Mouse (Mus musculus): ENCODE measurements around the gene Crip2.

The Crip2 gene

DNA sequence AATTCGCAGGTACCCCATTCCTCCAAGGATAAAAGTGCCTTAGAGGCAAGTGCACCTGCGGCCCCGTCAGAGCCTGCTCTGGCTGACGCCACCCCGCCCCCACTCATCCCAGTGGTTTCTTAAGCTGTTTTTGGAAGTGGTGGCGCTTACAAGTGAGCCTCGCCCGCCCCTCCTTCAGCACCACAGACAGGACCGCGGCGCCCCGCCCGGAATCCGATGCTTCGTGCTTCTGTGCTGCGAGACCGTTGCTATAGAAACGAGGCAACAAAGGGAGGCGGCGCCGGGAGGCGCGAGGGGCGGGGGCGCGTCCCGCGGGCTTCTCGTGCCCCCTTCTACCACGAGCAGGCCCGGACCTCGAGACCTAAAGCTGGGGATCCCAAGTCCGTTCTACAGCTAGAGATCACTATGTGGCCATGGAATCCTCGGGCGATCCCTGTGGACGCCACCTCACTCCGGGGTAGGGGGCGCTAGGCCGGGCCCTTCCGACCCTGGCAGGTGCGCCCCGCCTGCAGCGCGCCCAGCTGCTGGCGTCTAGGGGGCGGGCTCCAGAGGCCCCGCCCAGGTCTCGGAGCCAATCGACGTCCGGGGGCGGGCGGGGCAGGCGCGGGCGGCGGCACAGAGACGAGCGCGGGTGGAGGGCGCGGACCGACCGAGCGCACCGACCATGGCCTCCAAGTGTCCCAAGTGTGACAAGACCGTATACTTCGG lies at the start of gene Crip2:
Crip2 (plus strand) TSS at position 329 of the 708 bp plus-strand sequence.
- DNase-seq (ENCODE audit: low spot score in 2 of 2): peak in 1 of 2 experiments; percentile 79

- no peak for DNase-seq (ENCODE audit: low spot score in 2 of 2)
These were observed 43.0 kb upstream of the Crip2 start for GRCm38 (mm10) chr12:113097040-113097439.

GRCm38 (mm10) chr12:113097749-113098281 lies 42.2 kb upstream of the Crip2 start, which contains the start of gene Mta1:
TSS of gene Mta1 (plus strand) at chr12:113098278.
- DNase-seq (ENCODE audit: low spot score in 2 of 2): peak in 1 of 2 experiments; percentile 55

DNA sequence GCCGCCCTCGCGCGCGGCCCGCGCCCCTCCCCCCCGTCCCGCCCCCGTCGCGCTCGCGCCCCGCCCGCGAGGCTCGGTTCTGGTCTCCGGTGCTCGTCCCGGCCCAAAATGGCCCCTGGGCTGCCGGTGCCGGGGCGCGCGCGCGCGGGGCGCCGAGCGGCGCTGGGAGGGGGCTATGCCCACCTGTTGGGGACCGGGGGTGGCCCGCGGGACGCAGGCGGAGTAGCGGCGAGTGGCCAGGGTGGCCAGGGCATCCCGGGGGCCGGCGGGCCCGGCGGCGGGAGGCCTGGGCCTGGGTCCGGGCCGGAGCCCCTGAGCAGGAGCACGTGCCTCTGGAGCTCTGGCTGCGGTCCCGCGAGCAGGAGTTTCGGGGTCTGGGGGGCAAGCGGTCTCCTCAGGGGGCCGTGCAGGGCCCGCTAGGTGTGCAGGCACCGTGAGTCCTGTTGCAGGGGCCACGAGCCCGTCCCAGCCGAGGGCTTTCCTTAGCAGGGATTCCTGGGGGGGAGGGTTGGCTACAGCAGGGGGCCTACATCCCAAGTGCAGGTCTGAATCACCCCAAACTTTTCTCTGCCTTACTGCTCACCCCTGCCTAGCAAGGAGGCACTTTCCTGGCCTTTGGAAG lies 41.4 kb upstream of the Crip2 start:
- peak in 1 of 2 experiments; percentile 39 for DNase-seq (ENCODE audit: low spot score in 2 of 2)

- DNase-seq (ENCODE audit: low spot score in 2 of 2): no peak
These were observed 40.4 kb upstream of the Crip2 start for GRCm38 (mm10) chr12:113099470-113100237.

DNA sequence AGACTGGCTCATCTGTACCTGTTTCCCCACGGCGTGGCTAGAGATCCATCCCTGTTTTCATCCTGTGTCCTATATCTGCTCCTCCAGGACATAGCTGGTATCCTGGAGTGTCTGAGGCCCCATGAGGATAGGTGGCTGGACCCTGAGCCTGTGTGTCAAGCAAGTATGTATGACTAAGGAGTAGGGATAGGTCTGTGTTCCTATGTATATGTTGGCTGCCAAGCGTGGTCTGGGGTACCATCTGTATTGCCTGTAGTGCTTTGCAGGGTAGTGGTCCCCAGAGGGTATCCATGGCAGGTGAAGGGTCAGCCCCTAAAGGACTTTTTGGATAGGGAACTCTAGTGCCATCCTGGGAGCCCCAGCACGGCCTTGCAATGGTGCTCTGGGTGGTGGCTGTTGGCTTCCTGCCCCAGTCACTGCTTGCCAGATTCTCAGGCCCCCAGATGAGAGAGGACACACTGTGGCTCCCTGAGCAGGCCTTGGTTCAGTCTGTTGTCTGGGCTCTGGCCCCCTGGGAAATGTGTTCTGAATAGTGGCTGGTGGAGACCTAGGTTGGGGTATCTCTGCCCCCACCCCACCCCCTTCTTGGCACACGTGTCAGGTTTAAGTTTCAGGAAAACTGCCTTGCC lies 39.5 kb upstream of the Crip2 start:
- peak in 1 of 2 experiments; percentile 40 for DNase-seq (ENCODE audit: low spot score in 2 of 2)

DNA sequence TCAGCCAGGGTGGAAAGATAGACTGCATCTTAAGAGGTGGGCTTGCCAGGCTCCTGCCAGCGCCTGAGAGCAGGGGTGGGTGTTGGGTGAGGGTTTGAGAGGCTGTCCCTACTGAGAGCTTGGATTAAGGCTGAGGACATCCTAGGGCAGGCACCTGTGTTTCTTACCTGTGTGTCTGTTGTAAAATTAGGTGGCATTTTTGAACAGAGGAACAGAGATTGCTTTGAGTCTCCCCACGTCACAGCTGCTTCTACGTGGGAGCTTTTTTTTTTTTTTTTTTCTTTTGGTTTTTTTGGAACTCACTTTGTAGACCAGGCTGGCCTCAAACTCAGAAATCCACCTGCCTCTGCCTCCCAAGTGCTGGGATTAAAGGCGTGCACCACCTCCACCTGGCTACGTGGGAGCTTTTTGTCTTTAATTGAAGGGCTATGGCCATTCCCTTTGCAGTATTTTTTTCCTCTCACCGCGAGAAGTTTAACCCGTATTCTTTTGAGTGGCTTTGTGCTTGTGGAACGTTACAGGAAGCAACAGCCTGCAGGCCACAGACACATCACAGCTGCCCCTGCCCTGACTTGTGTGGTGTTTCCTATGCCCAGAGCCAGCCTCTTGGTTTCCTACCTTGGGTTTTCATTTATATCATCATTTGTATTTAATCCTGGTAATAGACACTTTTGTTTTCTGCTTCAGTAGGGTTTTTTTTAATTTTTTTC lies 38.6 kb upstream of the Crip2 start:
- DNase-seq (ENCODE audit: low spot score in 2 of 2): no peak

DNA sequence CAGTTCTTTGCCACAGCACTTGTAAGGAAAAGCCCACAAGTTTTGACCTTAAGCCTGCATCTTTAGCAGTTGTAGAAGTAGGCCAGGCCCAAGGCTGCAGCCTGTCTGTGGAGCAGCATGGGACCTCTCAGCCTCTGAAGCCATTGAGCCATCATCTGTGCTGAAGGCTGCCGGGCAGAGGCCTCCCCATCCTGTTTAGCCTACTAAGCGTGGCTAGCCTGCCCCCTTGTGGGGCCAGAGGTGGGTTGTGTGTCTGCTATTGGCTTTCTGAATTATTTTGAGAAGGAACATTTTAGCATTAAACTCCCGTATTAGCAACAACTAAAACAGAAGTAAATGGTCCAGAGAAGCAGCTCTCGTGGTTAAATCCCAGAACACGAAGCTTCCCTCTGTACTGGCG lies 37.6 kb upstream of the Crip2 start:
- DNase-seq (ENCODE audit: low spot score in 2 of 2): peak in 1 of 2 experiments; percentile 61

DNA sequence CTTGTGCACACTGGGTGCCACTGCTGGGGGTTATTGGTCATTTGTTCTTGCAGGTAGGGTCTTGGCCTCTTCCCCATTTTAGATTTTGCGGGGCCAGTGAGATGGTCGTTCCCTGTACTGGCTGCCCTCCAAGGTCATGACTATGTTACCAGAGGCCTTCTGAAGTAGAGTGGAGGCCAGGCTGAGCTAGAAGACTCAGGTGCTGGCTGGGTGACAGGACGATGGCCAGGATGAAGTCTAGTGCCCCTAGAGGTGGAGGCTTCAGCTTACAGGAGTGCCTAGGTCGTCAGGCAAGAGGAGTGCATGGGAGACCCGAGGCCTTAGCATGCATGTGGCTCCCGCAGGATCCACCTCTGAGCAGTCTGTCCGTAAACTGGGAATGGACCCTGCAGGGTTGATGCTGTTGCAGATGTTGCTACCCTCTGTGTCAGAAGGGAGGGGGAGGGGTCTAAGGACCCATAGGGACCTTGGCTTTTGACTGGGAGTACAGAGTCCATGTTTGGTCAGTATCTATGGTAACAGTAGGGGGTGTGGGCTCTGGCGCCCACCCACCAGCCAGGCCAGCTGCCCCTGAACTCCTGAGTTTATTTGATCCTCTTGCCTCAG lies 36.1 kb upstream of the Crip2 start:
- DNase-seq (ENCODE audit: low spot score in 2 of 2): no peak

DNA sequence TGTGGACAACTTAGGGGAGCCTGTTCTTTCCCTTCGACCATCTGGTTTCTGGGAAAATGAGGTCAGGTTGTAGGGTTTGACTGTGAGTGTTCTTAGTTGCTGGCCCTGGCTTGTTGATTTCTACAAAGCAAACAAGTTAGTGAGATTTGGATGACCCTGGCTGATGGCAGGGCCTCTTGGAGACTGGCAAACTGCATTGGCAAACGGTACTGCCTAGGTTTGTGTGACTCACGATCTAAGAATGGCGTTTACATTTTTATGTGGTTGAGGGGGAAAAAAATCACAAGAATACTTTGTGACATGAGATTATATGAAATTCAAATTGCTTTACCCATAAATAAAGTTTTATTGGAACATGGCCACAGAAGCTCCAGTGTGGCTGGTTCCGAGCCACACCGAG lies 33.6 kb upstream of the Crip2 start:
- DNase-seq (ENCODE audit: low spot score in 2 of 2): no peak

GRCm38 (mm10) chr12:113107431-113108124 lies 32.5 kb upstream of the Crip2 start:
- no peak for DNase-seq (ENCODE audit: low spot score in 2 of 2)

DNA sequence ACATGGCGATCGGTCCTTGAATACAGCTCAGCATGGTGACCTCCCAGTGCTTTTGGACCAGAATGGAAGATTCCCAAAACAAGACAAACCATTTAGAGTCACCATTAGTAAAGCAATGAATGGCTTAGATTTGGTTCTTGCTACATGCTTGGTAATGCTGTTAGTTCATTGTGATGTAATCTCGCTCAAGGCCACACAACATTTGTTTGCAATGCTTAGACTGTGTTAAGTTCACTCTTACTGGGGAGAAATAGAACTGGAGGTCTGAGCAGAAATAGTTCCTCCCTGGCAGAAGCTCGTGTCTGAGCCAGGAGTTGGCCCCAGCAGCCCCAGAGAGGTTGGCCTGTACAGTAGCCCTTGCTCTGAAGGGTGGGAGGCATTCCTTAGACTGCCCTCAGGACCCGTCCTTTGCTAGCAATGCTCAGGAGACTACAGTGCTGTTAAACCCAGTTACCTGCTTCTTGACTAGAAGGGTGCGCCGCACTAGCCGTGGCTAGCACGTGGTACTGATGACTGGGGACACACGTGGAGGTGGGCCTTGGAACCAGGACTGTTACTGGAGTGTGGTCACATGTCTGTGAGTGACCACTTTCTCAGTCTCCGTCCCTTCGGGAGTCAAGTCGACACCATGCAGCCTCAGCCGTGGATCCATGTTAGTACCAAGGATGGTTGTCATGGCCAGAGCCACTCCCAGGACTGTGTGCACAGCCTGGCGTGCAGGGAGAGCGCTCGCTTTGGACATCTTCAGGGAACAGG lies 31.3 kb upstream of the Crip2 start:
- DNase-seq (ENCODE audit: low spot score in 2 of 2): no peak

DNA sequence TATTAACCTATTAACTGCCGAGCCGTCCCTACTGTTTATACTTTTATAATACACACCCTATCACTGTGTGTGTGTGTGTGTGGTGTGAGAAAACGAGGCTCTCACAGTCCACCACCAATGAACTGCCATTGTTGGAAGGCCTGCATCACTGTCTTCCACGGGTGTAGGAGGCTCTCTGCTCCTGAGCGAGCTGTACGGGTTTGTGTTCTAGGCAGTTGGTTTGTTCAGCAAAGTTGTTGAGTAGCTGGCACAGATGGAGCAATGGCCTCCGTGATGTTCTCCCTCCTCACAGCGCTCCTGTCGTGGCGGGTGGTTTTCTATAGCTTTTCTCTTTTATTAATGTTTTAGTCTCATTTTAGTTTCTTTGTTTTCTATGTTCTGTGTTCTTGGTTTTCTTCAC lies 30.2 kb upstream of the Crip2 start:
- no peak for DNase-seq (ENCODE audit: low spot score in 2 of 2)

GRCm38 (mm10) chr12:113114141-113114540 lies 25.9 kb upstream of the Crip2 start:
- DNase-seq (ENCODE audit: low spot score in 2 of 2): no peak

- DNase-seq (ENCODE audit: low spot score in 2 of 2): no peak
These were observed 25.0 kb upstream of the Crip2 start for GRCm38 (mm10) chr12:113114856-113115538.

DNA sequence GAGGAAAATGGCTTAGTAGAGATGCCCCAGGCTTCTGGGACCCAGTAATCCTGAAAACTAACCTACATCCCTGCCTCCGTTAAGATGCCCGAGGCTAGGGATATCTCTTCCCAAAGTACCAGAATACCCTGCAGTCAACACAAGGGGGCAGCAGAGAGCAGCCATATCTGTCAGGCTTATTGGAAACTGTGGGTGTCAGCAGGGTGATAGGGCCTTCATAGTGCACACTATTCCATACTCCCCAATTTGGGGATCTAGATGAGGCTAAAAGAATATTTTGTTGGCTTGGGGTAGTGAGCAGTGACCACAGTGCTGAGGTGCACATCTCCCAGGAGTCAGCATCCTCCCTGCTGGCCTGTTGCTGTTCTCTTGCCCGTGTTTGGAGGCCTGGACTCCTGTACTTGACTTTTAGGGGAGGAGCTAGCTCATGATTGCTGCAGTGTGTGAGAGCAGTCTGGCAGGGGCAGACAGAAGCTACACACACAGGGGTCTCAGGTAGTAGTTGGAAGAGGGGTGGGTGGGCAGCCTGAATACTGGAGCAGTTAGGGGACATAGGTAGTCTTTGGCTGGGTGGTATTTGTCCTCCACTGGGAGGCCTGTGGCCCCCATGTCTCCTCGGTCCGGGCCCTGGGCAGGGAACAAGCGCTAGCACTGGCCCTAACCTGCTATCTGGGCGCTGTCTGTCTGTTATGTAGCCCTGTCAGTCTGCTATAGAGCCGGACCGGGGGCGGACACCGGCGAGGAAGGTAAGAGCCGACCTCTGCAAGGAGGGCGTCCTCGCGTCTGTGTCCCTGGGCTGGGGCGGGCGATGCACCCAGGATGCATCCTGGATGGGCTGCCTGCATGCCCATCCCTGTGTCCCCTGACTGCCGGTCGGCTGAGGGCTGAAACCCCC lies 20.3 kb upstream of the Crip2 start:
- peak; percentile 73 to 86 for DNase-seq (ENCODE audit: low spot score in 2 of 2)

GRCm38 (mm10) chr12:113124726-113125125 lies 15.3 kb upstream of the Crip2 start:
- DNase-seq (ENCODE audit: low spot score in 2 of 2): no peak

GRCm38 (mm10) chr12:113130732-113131131 lies 9.3 kb upstream of the Crip2 start:
- no peak for DNase-seq (ENCODE audit: low spot score in 2 of 2)

All from cerebellum, postnatal 4 days (tissue).